Mouse (Mus musculus) adrenal gland, adult (tissue): ENCODE data around the gene Kcnk1.

Experiments used
- DNase-seq, 2 experiments: peaks; one replicate each; pipeline ENCODE4 v3.0.0; 2022 to 2023; ENCODE audit warnings: low spot score in 1 of 2; ENCODE audit not compliant: inconsistent age in 2 of 2

The Kcnk1 gene

GRCm38 (mm10) chr8:125995101-125995986 lies at the start of gene Kcnk1:
TSS of gene Kcnk1 (plus strand) at chr8:125995170.
- DNase-seq = peak; percentile 70 to 72

DNA sequence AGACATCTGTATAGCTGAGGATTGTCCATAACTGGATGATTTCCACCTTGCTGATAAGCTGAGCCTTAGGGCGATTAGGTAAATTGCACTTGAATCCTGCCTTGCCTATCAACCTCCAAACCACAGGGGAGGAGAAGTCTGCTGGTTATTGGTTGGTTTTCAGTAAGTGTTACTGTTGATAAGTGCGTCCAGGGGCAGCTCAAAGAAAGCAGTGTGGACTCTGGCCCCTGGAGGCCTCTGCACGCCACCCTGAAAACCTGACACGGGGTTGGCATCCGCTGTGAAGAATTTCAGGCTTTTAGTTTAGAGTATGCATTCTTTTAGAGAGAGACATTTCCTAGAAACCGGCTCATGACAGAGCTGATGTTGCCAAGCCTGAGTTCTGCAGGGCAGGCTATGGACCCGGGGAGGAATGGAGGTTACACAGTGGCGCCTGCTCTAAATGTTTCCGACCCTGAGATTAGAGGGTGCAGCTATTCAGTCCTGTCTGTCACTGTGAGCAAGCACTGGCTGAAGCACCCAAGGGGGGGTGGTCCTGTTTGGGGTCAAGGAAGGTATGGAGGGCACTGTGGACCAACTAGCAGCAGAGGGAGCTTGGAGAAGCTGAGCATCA lies 46.2 kb upstream of the Kcnk1 start:
- no peak for DNase-seq

GRCm38 (mm10) chr8:125950007-125950940 lies 44.7 kb upstream of the Kcnk1 start:
- DNase-seq = peak; percentile 85 to 95

DNA sequence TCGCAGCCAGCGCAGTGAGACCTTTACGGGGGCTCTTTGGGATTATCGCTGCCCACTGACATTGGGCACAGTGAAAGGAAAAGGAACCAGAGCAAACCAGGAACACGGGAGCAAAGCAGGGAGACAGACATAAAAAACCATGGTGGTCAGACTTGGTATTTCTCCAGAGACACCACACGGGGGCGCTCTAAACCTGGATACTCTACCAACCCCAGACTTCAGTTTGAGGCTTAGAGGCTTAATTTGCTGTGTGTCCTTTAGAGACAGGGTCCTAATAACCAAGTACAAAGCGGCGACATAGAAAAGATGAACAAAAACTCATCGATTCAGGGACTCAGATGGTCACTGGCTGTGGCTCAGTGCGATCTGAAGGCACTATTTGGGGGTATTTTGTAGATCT lies 39.3 kb upstream of the Kcnk1 start:
- DNase-seq = peak; percentile 51 to 66

- no peak for DNase-seq
Observed at GRCm38 (mm10) chr8:125956796-125957195, 38.2 kb upstream of the Kcnk1 start.

- no peak for DNase-seq
Observed at GRCm38 (mm10) chr8:125957226-125957993, 37.6 kb upstream of the Kcnk1 start.

DNA sequence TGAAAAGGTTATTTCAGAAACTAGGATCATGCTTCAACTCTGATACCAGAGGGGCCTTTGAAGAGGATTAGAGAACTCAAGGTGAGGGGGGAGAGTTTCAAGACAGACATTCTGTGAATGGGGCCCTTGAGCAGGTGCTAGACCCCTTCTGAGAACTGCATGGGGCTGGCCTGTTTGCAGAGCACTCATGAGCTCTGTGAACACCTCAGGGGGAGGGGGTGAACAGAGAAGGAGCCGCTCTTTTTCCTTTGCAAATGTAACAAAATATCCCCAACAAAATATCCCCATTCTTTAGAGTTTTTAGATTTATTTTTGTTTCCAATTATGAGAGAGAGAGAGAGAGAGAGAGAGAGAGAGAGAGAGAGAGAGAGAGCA lies 37.0 kb upstream of the Kcnk1 start:
- no peak for DNase-seq

DNA sequence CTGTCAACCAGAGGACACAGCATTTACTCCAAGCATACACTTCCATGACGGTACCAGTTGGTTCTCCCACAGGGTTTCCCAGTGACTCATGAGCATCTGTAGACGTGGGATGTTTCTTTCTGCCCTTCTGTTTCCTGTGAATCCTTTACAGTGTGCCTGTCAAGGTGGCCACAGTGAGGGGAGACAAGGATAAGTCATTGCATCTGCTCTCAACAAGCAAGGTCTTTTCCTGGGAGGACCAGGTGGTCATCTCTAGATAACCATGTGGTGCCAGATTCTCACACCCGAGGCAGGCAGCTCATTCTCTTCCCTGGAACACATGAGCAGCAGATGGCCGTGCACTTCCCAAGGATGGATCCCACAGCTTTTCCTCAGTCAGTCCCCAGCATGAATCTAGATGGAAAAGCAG lies 35.6 kb upstream of the Kcnk1 start:
- no peak for DNase-seq

DNA sequence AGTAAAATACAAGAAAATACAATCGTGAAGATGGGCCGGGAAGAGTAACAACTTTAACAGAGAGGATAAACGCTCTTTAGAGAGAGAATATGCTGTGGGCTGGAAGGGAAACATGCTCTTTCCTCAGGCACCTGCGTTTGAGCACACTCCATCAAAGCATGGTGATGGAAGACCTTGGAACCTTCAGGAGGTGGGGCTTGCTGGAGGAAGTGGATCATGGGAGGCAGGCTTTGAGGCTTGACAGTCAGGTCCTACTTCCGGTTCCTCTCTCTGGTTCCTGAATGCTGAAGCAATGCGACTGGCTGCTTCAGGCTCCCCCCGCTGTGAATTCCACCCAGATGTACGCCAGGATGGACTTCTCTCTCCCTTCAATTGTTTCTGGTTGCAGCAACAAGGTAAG lies 34.9 kb upstream of the Kcnk1 start:
- no peak for DNase-seq

DNA sequence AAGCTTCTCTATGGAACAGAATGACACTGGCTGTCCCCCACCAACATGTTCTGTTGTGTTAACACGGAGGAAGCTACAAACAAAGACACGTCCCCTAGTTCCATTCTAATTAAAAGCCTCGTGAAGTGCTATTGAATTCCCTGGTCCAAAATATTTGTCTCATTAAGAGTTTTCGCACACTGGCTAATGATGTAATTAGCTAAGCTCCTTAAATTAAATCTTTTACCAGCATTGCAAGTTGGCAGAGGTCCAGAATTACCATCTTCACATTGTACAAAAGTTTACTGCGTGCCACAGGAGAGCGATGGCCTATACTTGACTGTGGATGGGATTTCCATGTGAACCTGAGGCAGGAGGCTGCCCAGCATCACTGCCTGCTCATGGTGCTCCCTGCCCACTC lies 33.2 kb upstream of the Kcnk1 start:
- DNase-seq = no peak

- no peak for DNase-seq
Observed at GRCm38 (mm10) chr8:125963807-125964211, 31.2 kb upstream of the Kcnk1 start.

GRCm38 (mm10) chr8:125971336-125971735 lies 23.6 kb upstream of the Kcnk1 start:
- no peak for DNase-seq

GRCm38 (mm10) chr8:125975981-125976380 lies 19.0 kb upstream of the Kcnk1 start:
- DNase-seq = no peak

GRCm38 (mm10) chr8:125980826-125981225 lies 14.1 kb upstream of the Kcnk1 start:
- DNase-seq = no peak

- DNase-seq = no peak
Observed at GRCm38 (mm10) chr8:125983515-125983914, 11.5 kb upstream of the Kcnk1 start.

DNA sequence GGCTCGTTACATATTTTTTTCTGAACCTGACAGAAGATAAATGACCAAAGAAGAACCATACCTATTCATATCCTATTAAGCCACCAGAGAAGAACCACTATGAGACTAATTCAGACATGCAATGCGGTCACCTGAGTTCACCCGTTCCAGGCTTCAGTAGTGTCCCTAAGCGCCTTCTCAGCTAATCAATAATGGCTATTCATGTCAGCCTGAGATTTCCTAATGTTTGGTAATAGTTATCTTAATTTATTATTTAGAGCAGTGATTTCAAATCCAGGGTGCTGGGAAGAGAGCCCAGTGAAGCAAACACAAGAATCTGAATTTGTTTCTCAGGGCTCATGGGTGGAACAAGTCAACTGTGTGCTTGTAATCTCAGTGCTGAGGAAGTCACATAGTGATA lies 10.8 kb upstream of the Kcnk1 start:
- DNase-seq = no peak

- DNase-seq = no peak
Observed at GRCm38 (mm10) chr8:125985364-125985763, 9.6 kb upstream of the Kcnk1 start.

GRCm38 (mm10) chr8:125986999-125987589 lies 7.9 kb upstream of the Kcnk1 start:
- peak; percentile 55 to 74 for DNase-seq

DNA sequence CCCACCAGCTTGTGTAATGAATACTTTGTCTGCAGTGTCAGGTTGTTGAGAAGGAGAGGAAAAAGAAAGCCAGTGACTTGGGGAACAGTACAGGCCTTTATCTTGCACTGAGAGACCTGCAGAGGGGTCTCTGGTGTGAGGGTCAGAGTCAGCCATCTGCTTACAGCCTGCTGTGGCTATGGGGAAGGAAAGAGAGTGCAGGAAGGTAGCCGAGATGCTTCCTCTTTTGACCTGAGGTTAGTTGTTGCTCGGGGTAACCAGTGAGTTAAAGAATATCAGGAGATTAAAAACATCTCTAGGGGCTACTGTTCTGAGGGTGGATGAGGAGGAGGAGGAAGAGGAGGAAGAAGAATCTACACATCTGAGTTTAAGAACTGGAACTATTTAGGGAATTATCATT lies 7.0 kb upstream of the Kcnk1 start:
- DNase-seq = no peak

DNA sequence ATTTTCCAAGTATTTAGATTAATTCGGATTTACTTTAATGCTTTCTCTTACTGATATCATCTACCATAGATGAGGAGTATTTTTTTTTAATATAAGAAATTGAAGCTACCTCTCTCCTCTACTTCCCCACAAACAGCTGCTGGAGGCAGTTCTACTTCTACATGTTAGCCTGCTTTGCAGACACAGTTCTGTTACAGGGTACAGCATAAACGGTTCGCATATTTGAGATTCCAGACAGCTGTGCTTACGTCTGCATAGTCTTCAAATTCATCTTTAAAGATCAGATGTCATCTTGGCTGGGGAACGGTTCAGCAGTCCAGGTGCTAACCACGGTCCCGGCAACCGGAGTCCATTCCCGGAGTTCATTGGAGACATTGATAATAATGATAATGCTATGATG lies 1.3 kb upstream of the Kcnk1 start:
- DNase-seq = no peak
